Mouse (Mus musculus): ENCODE measurements around the gene 0610010F05Rik. TPM values are rescaled to one million over a fixed set of nuclear protein-coding genes. Genes with fewer than 3 reads are reported as not detected.

Gene 0610010F05Rik
- polyA plus RNA-seq, 1 experiment from 2014 or later = 142 TPM

- Histone ChIP-seq H3K9ac (no peak overlapping the region), H3K4me2 (no peak overlapping the region), H3K36me3 (no peaks in the 10 kb centered on the region), H3K9me3 (no peaks in the 10 kb centered on the region), H3K4me3 (no peak overlapping the region), H3K27me3 (no peaks in the 10 kb centered on the region), H3K4me1 (replicated peaks) (no peaks in the 10 kb centered on the region), H3K27ac (no peak overlapping the region)
- 89% methylated on average over 2 of the region's 2 CpGs for WGBS
- no peak for ATAC-seq (ENCODE audit: low FRiP score)
Observed at GRCm38 (mm10) chr11:23537446-23537845, 96.0 kb downstream of the 0610010F05Rik start.

DNA sequence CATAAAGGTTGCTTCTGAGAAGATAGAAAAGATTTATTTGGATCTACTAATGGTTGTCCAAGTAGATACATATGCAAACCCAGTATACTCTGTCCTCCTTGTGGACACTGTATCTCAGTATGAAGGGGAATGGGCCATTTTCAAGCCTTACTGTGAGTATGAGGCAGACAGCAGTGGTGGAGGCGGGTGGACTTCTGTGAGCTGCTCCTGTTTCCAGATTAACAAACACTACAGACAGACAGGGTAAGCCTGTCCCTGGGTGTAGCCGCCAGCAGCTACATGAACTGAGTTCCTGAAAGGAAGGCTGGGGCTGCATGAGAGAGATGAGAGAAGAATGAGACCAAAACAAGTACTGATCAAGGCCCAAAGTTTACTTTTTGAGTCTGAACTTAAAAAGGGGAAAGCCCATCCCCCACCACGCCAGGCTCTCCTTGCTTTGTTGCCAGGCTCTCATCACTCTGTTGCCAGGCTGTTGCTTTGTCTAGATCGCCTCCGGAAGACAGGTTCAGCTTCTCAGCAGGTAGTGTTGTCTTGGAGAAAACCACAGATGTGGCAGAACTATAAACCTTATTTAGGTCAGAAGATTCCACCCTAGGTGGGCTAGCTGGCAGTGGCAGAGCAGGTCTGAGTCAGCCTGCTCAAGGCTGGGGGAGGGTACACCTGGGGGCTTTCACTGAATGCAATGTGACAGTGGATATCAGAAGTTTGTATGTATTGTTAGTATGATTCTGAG is 112.8 kb downstream of the 0610010F05Rik start, which contains the start of gene 1700093K21Rik:
Gene 1700093K21Rik (minus strand): TSS at position 683 of the 733 bp plus-strand sequence.
- H3K9me3 ChIP-seq = no peaks in the 10 kb centered on the region
- H3K27ac ChIP-seq = no peak within 1 kb of the TSS
- no peak within 1 kb of the TSS for H3K4me3 ChIP-seq
- no peak within 1 kb of the TSS for H3K9ac ChIP-seq
- H3K4me1 ChIP-seq (replicated peaks) = no peaks in the 10 kb centered on the region
- H3K36me3 ChIP-seq = no peaks in the 10 kb centered on the region
- no peaks in the 10 kb centered on the region for H3K27me3 ChIP-seq
- WGBS = 25% methylated on average over 5 of the region's 5 CpGs
- no peak for ATAC-seq (ENCODE audit: low FRiP score)
- H3K4me2 ChIP-seq = no peak within 1 kb of the TSS

DNA sequence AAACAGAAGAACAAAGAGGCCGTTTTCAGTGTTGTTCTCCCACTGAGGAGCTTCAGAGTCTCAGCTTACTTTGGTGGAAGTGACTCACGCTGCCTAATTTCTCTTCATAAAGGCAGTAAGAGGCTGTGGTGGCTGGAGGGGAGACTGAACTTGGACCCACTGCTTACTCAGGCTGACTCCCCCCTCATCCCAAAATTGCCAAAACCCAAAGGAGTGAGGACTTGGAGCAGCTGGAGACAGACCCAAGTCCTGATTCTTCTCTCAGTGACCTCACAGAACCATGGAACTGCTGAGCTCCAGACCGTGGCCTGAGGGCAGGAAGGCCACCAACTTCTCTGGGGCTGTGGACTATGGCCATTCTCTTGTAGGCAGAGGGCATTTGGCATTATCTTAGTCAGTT is 114.5 kb downstream of the 0610010F05Rik start:
- Histone ChIP-seq H3K27ac (no peak overlapping the region), H3K4me2 (no peak overlapping the region), H3K27me3 (no peaks in the 10 kb centered on the region), H3K4me3 (no peak overlapping the region), H3K9ac (no peak overlapping the region), H3K4me1 (replicated peaks) (no peaks in the 10 kb centered on the region), H3K36me3 (no peaks in the 10 kb centered on the region), H3K9me3 (no peaks in the 10 kb centered on the region)
- no peak for ATAC-seq (ENCODE audit: low FRiP score)
- WGBS = 71% methylated on average over 3 of the region's 3 CpGs

- Histone ChIP-seq H3K4me3 (no peak overlapping the region), H3K36me3 (no peaks in the 10 kb centered on the region), H3K27me3 (no peaks in the 10 kb centered on the region), H3K27ac (no peak overlapping the region), H3K4me1 (replicated peaks) (peaks cover 8% of the 10 kb centered on the region; the same call in 1 of the 2 replicates), H3K9ac (no peak overlapping the region), H3K9me3 (no peaks in the 10 kb centered on the region), H3K4me2 (no peak overlapping the region)
- 71% methylated on average over 2 of the region's 2 CpGs for WGBS
- no peak for ATAC-seq (ENCODE audit: low FRiP score)
Observed at GRCm38 (mm10) chr11:23515315-23515714, 118.1 kb downstream of the 0610010F05Rik start.

Other genes starting within 250 kb of the 0610010F05Rik start
- gene Ahsa2, start 135.6 kb downstream of the 0610010F05Rik start, polyA plus RNA-seq (2015; fragmentation: Nextera tagmentation; extraction: Ambion mirVana) = 120 and 126 TPM in 2 replicates
- gene 1700093K21Rik, start 112.5 kb downstream of the 0610010F05Rik start, polyA plus RNA-seq (2015; fragmentation: Nextera tagmentation; extraction: Ambion mirVana) = 0.21 TPM in 1 of 2 replicates, not detected in the other
- gene Pus10, start 32.0 kb upstream of the 0610010F05Rik start, polyA plus RNA-seq (2015; fragmentation: Nextera tagmentation; extraction: Ambion mirVana) = 11.8 and 14.0 TPM in 2 replicates
- 33.2 and 35.2 TPM in 2 replicates for gene Pex13, start 32.3 kb upstream of the 0610010F05Rik start, polyA plus RNA-seq (2015; fragmentation: Nextera tagmentation; extraction: Ambion mirVana)
- 0.43 and 0.54 TPM in 2 replicates for gene Rel, start 137.3 kb upstream of the 0610010F05Rik start, polyA plus RNA-seq (2015; fragmentation: Nextera tagmentation; extraction: Ambion mirVana)

All from hindbrain, embryonic 13.5 days (tissue).